Mouse (Mus musculus) hindbrain, embryonic 10.5 days (tissue): ENCODE measurements around the gene Ndufa6. TPM values are rescaled to one million over a fixed set of nuclear protein-coding genes. Genes with fewer than 3 reads are reported as not detected.
"Not testable (repeated sequence)": the region's sequence is repeated elsewhere in the genome, so short reads cannot be mapped to it uniquely, and the experiment has no call there.

ENCODE experiments used
- DNase-seq: peaks from one replicate; pipeline ENCODE4 v3.0.0-alpha.2; 2017; ENCODE audit warnings: low spot score
- H3K27ac ChIP-seq: fragments of 300-500 bp; sonication (generic); 2 replicates; pipeline ENCODE4 v1.5.1; 2016; ENCODE audit warnings: mild to moderate bottlenecking, moderate library complexity
- H3K27me3 ChIP-seq: fragments of 300-500 bp; sonication (generic); 2 replicates; pipeline ENCODE4 v1.6.1; 2016; ENCODE audit warnings: mild to moderate bottlenecking; ENCODE audit not compliant: poor library complexity, insufficient read depth, severe bottlenecking
- H3K36me3 ChIP-seq: fragments of 300-500 bp; sonication (generic); 2 replicates; pipeline ENCODE4 v1.6.1; 2016; ENCODE audit warnings: mild to moderate bottlenecking, moderate library complexity
- H3K4me1 ChIP-seq: fragments of 300-500 bp; sonication (generic); replicated peaks from 2 replicates; pipeline ENCODE4 v1.6.1; 2016; ENCODE audit warnings: mild to moderate bottlenecking
- H3K4me3 ChIP-seq: fragments of 300-500 bp; sonication (generic); 2 replicates; pipeline ENCODE4 v1.5.1; 2016; ENCODE audit warnings: mild to moderate bottlenecking, moderate library complexity
- H3K9me3 ChIP-seq: fragments of 300-500 bp; sonication (generic); 2 replicates; pipeline ENCODE4 v1.6.1; 2016; ENCODE audit warnings: mild to moderate bottlenecking, moderate library complexity
- WGBS: fragments of 180-500 bp; shearing (Covaris S2); methylation state at CpG from one replicate; pipeline ENCODE4 v1.1.7; 2016; 5-methylcytosine and 5-hydroxymethylcytosine counted together
- polyA plus RNA-seq: library from polyadenylated mRNA; unstranded; fragments of >200 nt; fragmentation: Nextera tagmentation; extraction: Ambion mirVana; gene quantifications from 2 replicates; pipeline ENCODE4 v1.2.1, GENCODE M21; 2016

Ndufa6 gene
- 267 and 273 TPM in 2 replicates for polyA plus RNA-seq

- Histone ChIP-seq H3K4me1 (peaks cover 35% of the 10 kb centered on the region), H3K4me3 (peak within 1 kb of the TSS; percentile 88), H3K36me3 (peaks cover 23% of the 10 kb centered on the region), H3K27ac (peak within 1 kb of the TSS; percentile 96), H3K27me3 (no peaks in the 10 kb centered on the region), H3K9me3 (no peaks in the 10 kb centered on the region)
- DNase-seq: peak; percentile 99
- WGBS: 2% methylated on average over 57 of the region's 57 CpGs
These were observed at the start of gene Ndufa6 for GRCm38 (mm10) chr15:82354126-82354945. Gene Ndufa6, minus strand, starts transcription at chr15:82354322.

GRCm38 (mm10) chr15:82403606-82404005, 49.5 kb upstream of the Ndufa6 start:
- 93% methylated on average over 9 of the region's 9 CpGs for WGBS

GRCm38 (mm10) chr15:82402741-82403140, 48.6 kb upstream of the Ndufa6 start:
- no peak overlapping the region for H3K27ac ChIP-seq
- WGBS: 88% methylated on average over 6 of the region's 6 CpGs
- DNase-seq: no peak

More at GRCm38 (mm10) chr15:82403606-82404005, 49.5 kb upstream of the Ndufa6 start:
- Histone ChIP-seq H3K27ac (no peak overlapping the region), H3K27me3 (no peaks in the 10 kb centered on the region), H3K4me1 (0 out of 2 replicates have a peak, but pooled peaks cover 2% of the 10 kb centered on the region), H3K36me3 (no peaks in the 10 kb centered on the region), H3K9me3 (no peaks in the 10 kb centered on the region), H3K4me3 (no peak overlapping the region)
- DNase-seq: no peak

GRCm38 (mm10) chr15:82402106-82402505, 48.0 kb upstream of the Ndufa6 start:
- no peak for DNase-seq
- no peak overlapping the region for H3K4me3 ChIP-seq
- no peaks in the 10 kb centered on the region for H3K9me3 ChIP-seq
- H3K36me3 ChIP-seq: no peaks in the 10 kb centered on the region
- 0 out of 2 replicates have a peak, but pooled peaks cover 2% of the 10 kb centered on the region for H3K4me1 ChIP-seq
- H3K27me3 ChIP-seq: no peaks in the 10 kb centered on the region
- H3K27ac ChIP-seq: no peak overlapping the region

More at GRCm38 (mm10) chr15:82402741-82403140, 48.6 kb upstream of the Ndufa6 start:
- H3K4me3 ChIP-seq: no peak overlapping the region
- no peaks in the 10 kb centered on the region for H3K36me3 ChIP-seq
- no peaks in the 10 kb centered on the region for H3K9me3 ChIP-seq
- H3K27me3 ChIP-seq: no peaks in the 10 kb centered on the region
- 0 out of 2 replicates have a peak, but pooled peaks cover 2% of the 10 kb centered on the region for H3K4me1 ChIP-seq

GRCm38 (mm10) chr15:82401516-82401915, 47.4 kb upstream of the Ndufa6 start:
- Histone ChIP-seq H3K4me3 (no peak overlapping the region), H3K36me3 (no peaks in the 10 kb centered on the region), H3K9me3 (no peaks in the 10 kb centered on the region), H3K27ac (no peak overlapping the region), H3K27me3 (no peaks in the 10 kb centered on the region), H3K4me1 (0 out of 2 replicates have a peak, but pooled peaks cover 2% of the 10 kb centered on the region)
- DNase-seq: no peak
- 47% methylated on average over 2 of the region's 2 CpGs for WGBS

- not testable (repeated sequence) for DNase-seq, H3K4me3 ChIP-seq, H3K36me3 ChIP-seq, H3K27me3 ChIP-seq, H3K4me1 ChIP-seq, H3K27ac ChIP-seq, H3K9me3 ChIP-seq
- 93% methylated on average over 3 of the region's 3 CpGs for WGBS
These were observed 41.8 kb upstream of the Ndufa6 start for GRCm38 (mm10) chr15:82395955-82396354.

GRCm38 (mm10) chr15:82393922-82394321, 39.8 kb upstream of the Ndufa6 start, which contains the start of gene Cyp2d11:
Gene Cyp2d11, minus strand, starts transcription at chr15:82394022.
- WGBS: 88% methylated on average over 2 of the region's 2 CpGs
- not testable (repeated sequence) for DNase-seq, H3K27ac ChIP-seq, H3K4me3 ChIP-seq, H3K9me3 ChIP-seq, H3K4me1 ChIP-seq, H3K36me3 ChIP-seq, H3K27me3 ChIP-seq

GRCm38 (mm10) chr15:82389916-82390315, 35.8 kb upstream of the Ndufa6 start:
- H3K9me3 ChIP-seq, H3K36me3 ChIP-seq, DNase-seq, H3K4me3 ChIP-seq, H3K4me1 ChIP-seq, H3K27ac ChIP-seq, H3K27me3 ChIP-seq: not testable (repeated sequence)
- WGBS: 91% methylated on average over 10 of the region's 10 CpGs

GRCm38 (mm10) chr15:82385729-82386128, 31.6 kb upstream of the Ndufa6 start:
- Histone ChIP-seq H3K27ac (no peak overlapping the region), H3K4me3 (no peak overlapping the region), H3K36me3 (no peaks in the 10 kb centered on the region), H3K9me3 (no peaks in the 10 kb centered on the region), H3K4me1 (peaks cover 5% of the 10 kb centered on the region), H3K27me3 (no peaks in the 10 kb centered on the region)
- 93% methylated on average over 2 of the region's 2 CpGs for WGBS
- no peak for DNase-seq

- 86% methylated on average over 2 of the region's 2 CpGs for WGBS
- DNase-seq: no peak
- H3K36me3 ChIP-seq: no peaks in the 10 kb centered on the region
- H3K27me3 ChIP-seq: no peaks in the 10 kb centered on the region
- peaks cover 38% of the 10 kb centered on the region for H3K4me1 ChIP-seq
- H3K4me3 ChIP-seq: no peak overlapping the region
- no peaks in the 10 kb centered on the region for H3K9me3 ChIP-seq
- no peak overlapping the region for H3K27ac ChIP-seq
These were observed 28.3 kb upstream of the Ndufa6 start for GRCm38 (mm10) chr15:82382441-82382840.

GRCm38 (mm10) chr15:82380714-82381062, 26.6 kb upstream of the Ndufa6 start:
- no peaks in the 10 kb centered on the region for H3K27me3 ChIP-seq
- no peaks in the 10 kb centered on the region for H3K36me3 ChIP-seq
- WGBS: 38% methylated on average over 7 of the region's 7 CpGs
- peaks cover 52% of the 10 kb centered on the region for H3K4me1 ChIP-seq
- peak overlapping the region; percentile 54 for H3K4me3 ChIP-seq
- peak overlapping the region; percentile 87 for H3K27ac ChIP-seq
- no peaks in the 10 kb centered on the region for H3K9me3 ChIP-seq
- no peak for DNase-seq

- no peaks in the 10 kb centered on the region for H3K36me3 ChIP-seq
- H3K27ac ChIP-seq: peak within 1 kb of the TSS; percentile 87
- H3K4me3 ChIP-seq: peak within 1 kb of the TSS; percentile 54
- peak; percentile 58 for DNase-seq
- no peaks in the 10 kb centered on the region for H3K27me3 ChIP-seq
- peaks cover 54% of the 10 kb centered on the region for H3K4me1 ChIP-seq
- H3K9me3 ChIP-seq: no peaks in the 10 kb centered on the region
- 2% methylated on average over 18 of the region's 24 CpGs for WGBS
These were observed 26.0 kb upstream of the Ndufa6 start, which contains the start of gene Cyp2d22 for GRCm38 (mm10) chr15:82379871-82380713. Gene Cyp2d22, minus strand, starts transcription at chr15:82380260.

GRCm38 (mm10) chr15:82379511-82379870, 25.4 kb upstream of the Ndufa6 start:
- Histone ChIP-seq H3K36me3 (no peaks in the 10 kb centered on the region), H3K9me3 (no peaks in the 10 kb centered on the region), H3K27me3 (no peaks in the 10 kb centered on the region), H3K4me1 (peaks cover 54% of the 10 kb centered on the region), H3K27ac (peak overlapping the region; percentile 87), H3K4me3 (peak overlapping the region; percentile 54)
- 15% methylated on average over 7 of the region's 7 CpGs for WGBS
- no peak for DNase-seq
